Mouse (Mus musculus) MN1 (cell line): ENCODE results near the gene Lurap1.

Source experiments
- DNase-seq: peaks from one replicate; pipeline ENCODE4 v3.0.0-alpha.2; 2016; ENCODE audit warnings: low spot score

Lurap1 gene

DNA sequence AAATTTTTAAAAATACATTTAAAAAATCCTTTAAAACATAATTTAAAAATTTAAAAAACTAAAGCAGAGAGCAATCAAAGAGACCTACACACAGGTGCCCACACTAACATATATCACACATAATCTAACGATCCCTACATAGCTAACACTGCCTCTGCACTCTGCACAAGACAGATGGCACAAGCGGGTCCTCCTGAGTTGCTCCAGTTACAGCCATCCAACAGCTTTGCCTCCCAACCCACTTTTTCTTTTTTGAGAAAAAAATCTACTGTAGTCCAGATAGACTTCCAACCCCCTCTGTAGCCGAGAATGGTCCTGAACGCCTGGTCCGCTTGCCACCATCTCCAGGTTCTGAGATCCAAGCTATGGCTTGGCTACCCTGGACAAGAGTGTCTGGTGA, 45.9 kb downstream of the Lurap1 start:
- no peak for DNase-seq

DNA sequence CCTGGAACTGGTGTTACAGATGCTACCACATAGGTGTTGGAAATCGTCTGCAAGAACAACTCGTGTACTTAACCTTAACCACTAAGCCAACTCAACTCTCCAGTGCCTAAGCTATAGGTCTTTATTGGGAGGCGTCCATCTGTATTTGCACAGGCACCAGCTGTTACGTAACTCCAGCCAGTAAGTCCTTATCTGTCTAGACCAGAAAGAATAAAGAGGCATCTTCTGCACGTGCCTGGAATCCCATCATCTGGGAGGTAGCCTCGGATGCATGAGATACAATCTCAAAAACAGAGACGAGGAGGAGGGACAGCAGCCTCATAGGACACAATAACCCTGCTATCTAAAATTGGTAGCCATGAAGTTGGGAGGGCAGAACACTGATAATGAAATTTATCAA, 50.2 kb downstream of the Lurap1 start:
- DNase-seq: no peak

DNA sequence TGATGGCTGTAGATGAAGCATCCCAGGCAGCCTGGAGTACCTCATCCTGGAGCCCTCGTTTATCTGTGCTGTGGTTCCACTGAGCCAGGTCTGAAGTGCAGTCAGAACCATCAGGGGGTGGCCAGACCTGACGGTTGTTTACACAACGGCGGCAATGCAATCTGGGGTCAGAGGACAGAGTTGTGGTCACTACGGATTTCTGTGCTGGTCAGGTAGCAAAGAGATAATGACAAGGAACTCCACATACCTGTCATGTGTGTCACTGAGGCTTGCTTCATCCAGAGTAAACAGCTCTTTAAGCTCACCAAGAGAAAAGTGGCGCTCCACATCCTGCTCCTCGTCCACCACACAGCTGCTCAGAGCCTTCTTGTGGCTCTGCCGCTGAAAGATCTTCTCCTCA, 53.9 kb downstream of the Lurap1 start:
- DNase-seq: no peak

DNA sequence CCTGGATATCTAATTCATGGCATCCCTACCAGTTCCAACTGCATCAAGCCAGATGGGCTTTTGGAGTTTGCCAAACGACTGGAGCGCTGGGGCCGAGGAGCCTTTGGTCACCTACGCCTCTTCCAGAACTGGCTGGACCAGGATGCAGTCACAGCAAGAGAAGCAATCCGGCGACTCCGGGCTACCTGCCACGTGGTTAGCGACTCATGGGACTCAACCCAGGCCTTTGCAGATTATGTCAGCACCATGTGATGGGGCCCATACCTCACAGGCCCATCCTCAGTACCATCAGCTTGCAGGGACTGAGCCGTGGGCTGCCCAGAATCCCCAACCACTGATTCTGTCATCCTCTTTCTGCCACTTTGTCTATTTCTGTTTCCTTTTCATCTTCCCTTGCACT, 54.8 kb downstream of the Lurap1 start:
- DNase-seq: no peak

DNA sequence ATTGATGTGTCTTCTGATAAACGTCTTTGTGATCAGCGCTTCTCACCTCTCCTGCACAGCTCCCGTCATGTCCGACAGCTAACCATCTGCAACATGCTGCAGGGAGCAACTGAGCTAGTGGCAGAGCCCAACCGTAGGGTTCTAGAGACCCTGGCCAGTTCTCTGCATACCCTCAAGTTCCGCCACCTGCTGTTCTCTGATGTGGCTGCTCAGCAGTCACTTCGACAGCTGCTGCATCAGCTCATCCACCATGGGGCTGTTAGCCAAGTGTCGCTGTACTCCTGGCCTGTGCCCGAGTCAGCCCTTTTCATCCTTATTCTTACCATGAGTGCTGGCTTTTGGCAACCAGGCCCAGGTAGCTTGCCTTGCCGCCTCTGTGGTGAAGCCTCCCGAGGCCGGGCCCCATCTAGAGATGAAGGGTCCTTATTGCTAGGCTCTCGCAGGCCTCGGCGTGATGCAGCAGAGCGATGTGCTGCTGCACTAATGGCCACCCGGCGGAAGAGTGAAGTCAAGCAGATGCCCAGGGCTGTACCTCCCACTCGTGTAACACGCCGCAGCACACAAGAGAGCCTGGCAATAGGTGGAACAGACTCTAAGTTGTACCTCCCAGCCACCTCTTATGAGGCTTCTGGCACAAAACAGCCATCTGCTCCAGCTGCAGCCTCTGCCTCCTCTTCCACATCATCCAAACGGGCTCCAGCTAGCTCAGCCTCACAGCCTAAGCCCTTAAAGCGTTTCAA, 62.5 kb downstream of the Lurap1 start:
- DNase-seq: no peak
